In genomic region chr4:98923568-98924070, GRCm38 (mm10) we compare ENCODE assay signal across 8 mouse cellular contexts. TPM values are rescaled to one million over a fixed set of nuclear protein-coding genes. Genes with fewer than 3 reads are reported as not detected.
DNase-seq lines count a peak whose midpoint lies in the region; ATAC-seq and TF ChIP-seq lines count a peak whose summit lies in the region.

Gene Usp1, plus strand, starts transcription at chr4:98923810.

- TF ChIP-seq POLR2A in testis, adult 2 months (IDR thresholded peaks at IDR 0.05; ENCODE audit: control insufficient read depth, low read depth, low read length): peak; percentile 57
- TF ChIP-seq POLR2A in olfactory bulb, adult 2 months (IDR thresholded peaks at IDR 0.05; ENCODE audit: insufficient read depth, low read depth, low read length): no peak

- no peaks in the 10 kb centered on the region for H3K27me3 ChIP-seq in testis, adult 2 months (ENCODE audit: control insufficient read depth, insufficient read depth, low read length)
- H3K27me3 ChIP-seq in intestine, embryonic 14.5 days (replicated peaks; ENCODE audit: control insufficient read depth, insufficient read depth, low read length): no peaks in the 10 kb centered on the region
- H3K27me3 ChIP-seq in liver, embryonic 12.5 days (replicated peaks): no peaks in the 10 kb centered on the region

- H3K4me1 ChIP-seq in testis, adult 2 months (ENCODE audit: control insufficient read depth, insufficient read depth, low read length): peaks cover 8% of the 10 kb centered on the region
- H3K4me1 ChIP-seq in intestine, embryonic 14.5 days (replicated peaks; ENCODE audit: control insufficient read depth, insufficient read depth, low read length): peaks cover 11% of the 10 kb centered on the region
- peaks cover 20% of the 10 kb centered on the region for H3K4me1 ChIP-seq in liver, embryonic 12.5 days
- H3K4me1 ChIP-seq in olfactory bulb, adult 2 months (ENCODE audit: control insufficient read depth, insufficient read depth, low read length): peaks cover 7% of the 10 kb centered on the region; the same call in 1 of the 2 replicates

- DNase-seq in testis, postnatal 14 days (ENCODE audit: low spot score): no peak
- DNase-seq in cerebellum, postnatal 36 days: peak; percentile 77 to 82
- peak; percentile 78 to 81 for DNase-seq in gastrocnemius, adult 8-10 months (ENCODE audit: low spot score in 2 of 2)
- peak; percentile 96 for DNase-seq in intestine, embryonic 14.5 days (ENCODE audit: low spot score)
- DNase-seq in adipocyte (ENCODE audit: low spot score): no peak

- no peaks in the 10 kb centered on the region for H3K9me3 ChIP-seq in intestine, embryonic 14.5 days (ENCODE audit: control insufficient read depth, low read length)
- no peaks in the 10 kb centered on the region for H3K9me3 ChIP-seq in liver, embryonic 12.5 days (replicated peaks)

- H3K9ac ChIP-seq in intestine, embryonic 14.5 days (ENCODE audit: low read length): peak within 1 kb of the TSS; percentile 95
- H3K9ac ChIP-seq in liver, embryonic 12.5 days: peak within 1 kb of the TSS; percentile 99

- H3K4me2 ChIP-seq in intestine, embryonic 14.5 days (ENCODE audit: low read length): peak within 1 kb of the TSS; percentile 89
- H3K4me2 ChIP-seq in liver, embryonic 12.5 days: peak within 1 kb of the TSS; percentile 74

- peak; percentile 60 for ATAC-seq in intestine, embryonic 14.5 days (replicated peaks; ENCODE audit: low FRiP score, low TSS enrichment, low read depth)
- peak; percentile 12 for ATAC-seq in liver, embryonic 12.5 days

- TF ChIP-seq CTCF in testis, adult 2 months (IDR thresholded peaks at IDR 0.05; ENCODE audit: control insufficient read depth, insufficient read depth, insufficient replicate concordance, low read depth, low read length): no peak
- TF ChIP-seq CTCF in olfactory bulb, adult 2 months (IDR thresholded peaks at IDR 0.05; ENCODE audit: insufficient read depth, low read depth, low read length): no peak

- no peaks in the 10 kb centered on the region for H3K36me3 ChIP-seq in testis, adult 2 months (ENCODE audit: control insufficient read depth, insufficient read depth, low read length)
- peaks cover 7% of the 10 kb centered on the region; the same call in 1 of the 2 replicates for H3K36me3 ChIP-seq in intestine, embryonic 14.5 days (ENCODE audit: control insufficient read depth, insufficient read depth, low read length)
- peaks cover 8% of the 10 kb centered on the region for H3K36me3 ChIP-seq in liver, embryonic 12.5 days

- under 1% methylated on average over 67 of the region's 67 CpGs for WGBS in intestine, embryonic 14.5 days
- WGBS in liver, embryonic 12.5 days (ENCODE audit: insufficient replicate concordance): under 1% methylated on average over 64 of the region's 67 CpGs
- under 1% methylated on average over 67 of the region's 67 CpGs for WGBS in olfactory bulb, adult 2 months

- peak within 1 kb of the TSS; percentile 91 for H3K27ac ChIP-seq in testis, adult 2 months (ENCODE audit: control insufficient read depth, insufficient read depth, low read depth, low read length)
- peak within 1 kb of the TSS; percentile 100 for H3K27ac ChIP-seq in intestine, embryonic 14.5 days (ENCODE audit: low read depth)
- H3K27ac ChIP-seq in liver, embryonic 12.5 days: peak within 1 kb of the TSS; percentile 100
- H3K27ac ChIP-seq in olfactory bulb, adult 2 months (ENCODE audit: insufficient read depth, low read depth, low read length): peak within 1 kb of the TSS; percentile 98

- H3K4me3 ChIP-seq in testis, adult 2 months (ENCODE audit: control insufficient read depth, low read depth, low read length): peak within 1 kb of the TSS; percentile 93
- peak within 1 kb of the TSS; percentile 93 for H3K4me3 ChIP-seq in intestine, embryonic 14.5 days (ENCODE audit: low read depth, low read length)
- H3K4me3 ChIP-seq in liver, embryonic 12.5 days: peak within 1 kb of the TSS; percentile 98
- H3K4me3 ChIP-seq in olfactory bulb, adult 2 months (ENCODE audit: insufficient read depth, low read depth, low read length): peak within 1 kb of the TSS; percentile 72

RNA-seq across cellular contexts. Expression of gene Usp1, which starts in this region (rescaled TPM):
- 66.4 and 142 TPM in 2 replicates for polyA plus RNA-seq in testis, adult 2 months (2012; rRNA removed)
- total RNA-seq in gastrocnemius, adult 8-10 months (2022): 10 to 100 TPM in 3 of 4 experiments, 1 to 10 TPM in 1; 10.0 to 13.1 (median 12.4) TPM
- polyA plus RNA-seq in intestine, embryonic 14.5 days (2014; fragmentation: Nextera tagmentation; extraction: Ambion mirVana): 116 and 123 TPM in 2 replicates
- 106 and 117 TPM in 2 replicates for polyA plus RNA-seq in liver, embryonic 12.5 days (2016; fragmentation: Nextera tagmentation; extraction: Ambion mirVana)
- polyA plus RNA-seq in olfactory bulb, adult 2 months (2012; ENCODE audit: insufficient read depth, insufficient read length, low replicate concordance, missing spikeins): 86.3 TPM in 1 of 2 replicates, not detected in the other

Comparison
In these comparisons a context has a peak if more than half of its experiments do, and no peak if none do; other contexts are left out.
1. DNase-seq: peak in cerebellum, postnatal 36 days (2 of 2), gastrocnemius, adult 8-10 months (2 of 2) and intestine, embryonic 14.5 days (single experiment); none in testis, postnatal 14 days (single experiment) and adipocyte (single experiment).
2. Peak in every context shown above with its lines, with median percentiles within 50 percentile points of each other: H3K27ac ChIP-seq and H3K4me3 ChIP-seq.